Mouse (Mus musculus) embryonic facial prominence, embryonic 13.5 days (tissue): ENCODE data around the gene Anks1b. TPM values are rescaled to one million over a fixed set of nuclear protein-coding genes. Genes with fewer than 3 reads are reported as not detected.
"Not testable (repeated sequence)": the region's sequence is repeated elsewhere in the genome, so short reads cannot be mapped to it uniquely, and the experiment has no call there.

Experiments
- ATAC-seq: fragments of 200-750 bp; cut with Nextera tagmentation; 2 replicates; pipeline ENCODE4 v1.8.0; 2017; ENCODE audit warnings: low read depth; ENCODE audit not compliant: insufficient number of reproducible peaks, insufficient read depth, low FRiP score, low TSS enrichment
- H3K27ac ChIP-seq: fragments of 300-500 bp; sonication (generic); 2 replicates; pipeline ENCODE4 v1.5.1; 2015; ENCODE audit warnings: moderate library complexity, mild to moderate bottlenecking, inconsistent platforms
- H3K27me3 ChIP-seq: fragments of 300-500 bp; sonication (generic); 2 replicates; pipeline ENCODE4 v1.6.1; 2015; ENCODE audit warnings: mild to moderate bottlenecking, inconsistent platforms
- H3K36me3 ChIP-seq: fragments of 300-500 bp; sonication (generic); 2 replicates; pipeline ENCODE4 v1.6.1; 2015; ENCODE audit warnings: mild to moderate bottlenecking, inconsistent platforms
- H3K4me1 ChIP-seq: fragments of 300-500 bp; sonication (generic); 2 replicates; pipeline ENCODE4 v1.6.1; 2015; ENCODE audit warnings: inconsistent platforms
- H3K4me2 ChIP-seq: fragments of 300-500 bp; sonication (generic); 2 replicates; pipeline ENCODE4 v1.6.1; 2015; ENCODE audit warnings: moderate library complexity, mild to moderate bottlenecking, inconsistent platforms
- H3K4me3 ChIP-seq: fragments of 300-500 bp; sonication (generic); 2 replicates; pipeline ENCODE4 v1.5.1; 2015; ENCODE audit warnings: mild to moderate bottlenecking, inconsistent platforms
- H3K9ac ChIP-seq: fragments of 300-500 bp; sonication (generic); 2 replicates; pipeline ENCODE4 v1.6.1; 2015; ENCODE audit warnings: mild to moderate bottlenecking, inconsistent platforms
- H3K9me3 ChIP-seq: fragments of 300-500 bp; sonication (generic); 2 replicates; pipeline ENCODE4 v1.6.1; 2016; ENCODE audit warnings: inconsistent platforms
- WGBS: fragments of 180-500 bp; shearing (Covaris S2); methylation state at CpG from one replicate; pipeline ENCODE4 v1.1.7; 2015; ENCODE audit warnings: mixed read lengths; 5-methylcytosine and 5-hydroxymethylcytosine counted together
- polyA plus RNA-seq: library from polyadenylated mRNA; unstranded; fragments of >200 nt; fragmentation: Nextera tagmentation; extraction: Ambion mirVana; gene quantifications from 2 replicates; pipeline ENCODE4 v1.2.1, GENCODE M21; 2015

Anks1b gene
- polyA plus RNA-seq, 1 experiment from 2014 or later, result 1.5 TPM

DNA sequence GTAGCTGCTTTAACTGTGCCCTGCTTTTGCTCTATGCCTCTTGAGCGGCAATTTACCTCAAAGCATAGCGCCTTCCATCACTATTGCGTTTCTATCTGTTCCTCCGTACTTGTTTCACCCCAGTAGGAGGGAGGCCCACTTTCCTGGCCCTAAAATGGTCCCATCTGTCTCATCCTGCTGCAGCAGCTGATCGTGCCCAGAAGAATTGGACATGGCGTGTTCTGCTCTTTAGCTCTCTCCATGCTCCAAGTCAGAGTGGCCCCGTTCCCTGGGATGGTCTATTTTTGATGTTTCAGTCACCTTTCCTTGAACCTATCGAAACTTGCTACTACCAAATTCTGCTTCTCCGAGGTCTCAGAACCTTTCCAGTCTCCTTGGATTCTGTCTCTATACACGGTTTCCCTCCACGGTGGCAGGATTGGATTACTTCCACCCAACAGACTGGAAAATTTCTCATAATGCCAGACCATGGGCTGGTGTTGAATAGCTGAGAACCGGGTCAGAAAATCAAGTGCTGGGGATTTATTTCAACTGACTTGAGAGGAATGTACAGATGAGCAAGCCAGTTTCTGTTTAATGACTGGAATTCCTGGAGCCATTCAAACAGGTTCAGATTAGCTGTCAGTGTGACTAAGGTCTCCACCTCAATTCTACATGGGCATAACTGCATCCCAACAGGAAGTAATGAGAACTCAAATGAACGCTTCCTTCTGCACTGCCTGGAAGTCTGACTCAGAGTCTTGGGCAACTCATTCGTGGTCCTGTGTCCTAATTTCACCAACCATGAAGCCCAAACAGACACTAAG lies 726.6 kb downstream of the Anks1b start:
- ATAC-seq, result no peak
- H3K27me3 ChIP-seq, result 0 out of 2 replicates have a peak, but pooled peaks cover 2% of the 10 kb centered on the region
- no peaks in the 10 kb centered on the region for H3K36me3 ChIP-seq
- H3K9ac ChIP-seq, result no peak overlapping the region
- H3K4me3 ChIP-seq, result no peak overlapping the region
- 80% methylated on average over 14 of the region's 14 CpGs for WGBS
- H3K4me1 ChIP-seq, result no peaks in the 10 kb centered on the region
- no peak overlapping the region for H3K27ac ChIP-seq
- no peaks in the 10 kb centered on the region for H3K9me3 ChIP-seq
- H3K4me2 ChIP-seq, result no peak overlapping the region

DNA sequence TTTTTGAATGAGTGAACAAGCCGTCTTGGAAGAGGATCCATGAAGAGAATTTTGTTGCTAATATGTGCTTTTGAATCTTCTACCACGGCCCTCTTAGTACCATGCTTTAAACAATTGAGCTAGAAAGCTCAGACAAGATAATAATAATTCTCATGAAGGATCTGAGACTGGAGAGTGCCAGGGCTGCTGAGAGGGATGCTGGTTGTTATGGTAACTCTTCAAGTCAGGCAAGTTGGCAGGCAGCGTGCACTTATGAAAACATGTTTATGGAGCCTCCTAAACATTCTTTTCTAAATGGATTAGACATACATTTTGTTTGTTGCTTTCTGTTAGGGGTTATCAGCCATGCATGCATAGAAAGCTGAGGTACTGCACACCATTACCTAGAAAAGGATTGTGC lies 734.3 kb downstream of the Anks1b start:
- ATAC-seq, result no peak
- Histone ChIP-seq H3K9me3 (no peaks in the 10 kb centered on the region), H3K27me3 (no peaks in the 10 kb centered on the region), H3K4me3 (no peak overlapping the region), H3K4me2 (no peak overlapping the region), H3K36me3 (no peaks in the 10 kb centered on the region), H3K9ac (no peak overlapping the region), H3K4me1 (no peaks in the 10 kb centered on the region), H3K27ac (no peak overlapping the region)
- 61% methylated on average over 3 of the region's 3 CpGs for WGBS

DNA sequence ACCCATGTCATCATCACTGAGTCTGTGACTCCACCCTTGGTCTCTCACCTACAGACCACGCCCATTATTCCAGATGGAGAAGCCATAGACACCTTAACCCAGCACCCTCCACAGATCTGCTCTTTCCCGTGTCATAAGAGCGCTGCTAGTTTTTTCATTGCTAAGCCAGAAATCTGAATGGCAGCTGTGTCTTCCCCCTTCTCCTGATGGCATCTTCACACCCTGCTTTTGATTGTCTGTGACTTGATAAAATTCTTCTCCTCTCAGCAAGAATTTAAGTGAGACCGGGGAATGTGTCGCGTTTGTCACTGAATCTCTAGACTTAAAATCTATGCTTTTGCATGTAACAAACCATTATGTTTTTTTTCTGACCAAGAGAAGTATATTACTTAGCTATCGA lies 736.1 kb downstream of the Anks1b start:
- Histone ChIP-seq H3K4me1 (no peaks in the 10 kb centered on the region), H3K9ac (no peak overlapping the region), H3K4me3 (no peak overlapping the region), H3K36me3 (no peaks in the 10 kb centered on the region), H3K27me3 (no peaks in the 10 kb centered on the region), H3K27ac (no peak overlapping the region), H3K9me3 (no peaks in the 10 kb centered on the region), H3K4me2 (no peak overlapping the region)
- WGBS, result 88% methylated on average over 7 of the region's 7 CpGs
- ATAC-seq, result no peak

DNA sequence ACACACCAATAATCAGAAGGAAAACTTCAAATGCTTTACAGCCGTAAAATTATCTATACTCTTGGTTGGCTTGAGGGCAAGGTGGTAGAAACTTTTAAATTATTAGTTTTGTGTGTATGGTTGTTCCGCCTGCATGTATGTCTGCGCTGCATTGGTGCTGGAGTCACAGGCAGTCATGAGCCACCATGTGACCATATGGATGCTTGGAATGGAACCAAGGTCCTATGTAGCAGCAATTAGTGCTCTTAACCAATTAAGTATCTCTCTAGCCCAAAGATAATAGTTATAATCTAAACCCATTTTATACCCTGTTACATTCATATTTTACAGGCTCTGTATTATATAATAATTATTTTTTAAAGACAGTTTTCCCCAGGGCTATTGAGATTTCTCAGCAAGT lies 739.7 kb downstream of the Anks1b start:
- H3K4me2 ChIP-seq, result no peak overlapping the region
- 95% methylated on average over 3 of the region's 3 CpGs for WGBS
- no peak for ATAC-seq

DNA sequence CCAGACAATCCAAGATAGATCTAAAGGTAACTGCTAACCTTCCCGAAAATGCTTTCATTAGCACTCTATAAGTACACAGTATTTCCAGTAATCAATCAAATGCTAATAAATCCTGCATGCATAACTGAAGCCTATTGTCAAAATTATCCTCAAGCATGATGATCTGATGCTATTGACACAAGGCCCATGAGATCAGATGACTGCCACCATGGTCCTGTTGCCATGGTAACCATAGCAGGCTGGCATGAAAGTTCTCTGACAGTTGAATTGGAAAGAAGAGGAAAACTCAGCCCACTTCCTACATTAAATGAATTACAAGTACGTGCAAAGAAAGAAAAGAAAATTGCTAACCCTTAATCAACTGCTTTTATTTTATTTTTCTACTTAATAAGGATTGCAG lies 741.9 kb downstream of the Anks1b start:
- Histone ChIP-seq H3K27ac (no peak overlapping the region), H3K9ac (no peak overlapping the region), H3K4me2 (no peak overlapping the region), H3K9me3 (no peaks in the 10 kb centered on the region), H3K4me1 (no peaks in the 10 kb centered on the region), H3K4me3 (no peak overlapping the region), H3K27me3 (no peaks in the 10 kb centered on the region), H3K36me3 (no peaks in the 10 kb centered on the region)
- 75% methylated on average over 2 of the region's 2 CpGs for WGBS
- no peak for ATAC-seq

More for the DNA sequence above, 739.7 kb downstream of the Anks1b start:
- no peaks in the 10 kb centered on the region for H3K9me3 ChIP-seq
- no peaks in the 10 kb centered on the region for H3K36me3 ChIP-seq
- H3K4me3 ChIP-seq, result no peak overlapping the region
- H3K27ac ChIP-seq, result no peak overlapping the region
- H3K27me3 ChIP-seq, result no peaks in the 10 kb centered on the region
- no peak overlapping the region for H3K9ac ChIP-seq
- H3K4me1 ChIP-seq, result no peaks in the 10 kb centered on the region

DNA sequence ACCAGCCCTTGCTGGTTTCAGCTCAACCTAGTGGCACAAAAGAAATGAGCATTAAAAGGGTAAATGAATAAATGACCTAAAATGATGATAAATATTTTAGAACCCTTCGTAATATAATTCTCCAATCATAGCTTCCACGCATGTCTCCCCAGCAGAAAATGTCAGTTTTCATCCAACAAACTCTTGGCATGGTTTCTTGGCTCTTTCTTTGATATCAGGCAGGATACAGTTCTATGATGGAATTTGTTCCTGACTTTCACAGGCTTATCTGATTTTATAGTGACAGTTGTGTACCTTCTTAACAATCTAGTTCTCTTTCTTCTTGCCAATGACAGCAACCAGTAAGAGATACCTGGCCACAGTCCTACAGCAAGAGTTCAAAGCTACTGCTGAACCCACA lies 743.3 kb downstream of the Anks1b start:
- WGBS, result 79% methylated on average over 2 of the region's 2 CpGs
- no peak for ATAC-seq
- no peaks in the 10 kb centered on the region for H3K4me1 ChIP-seq
- H3K36me3 ChIP-seq, result no peaks in the 10 kb centered on the region
- H3K9ac ChIP-seq, result no peak overlapping the region
- H3K9me3 ChIP-seq, result no peaks in the 10 kb centered on the region
- H3K4me2 ChIP-seq, result no peak overlapping the region
- H3K27ac ChIP-seq, result no peak overlapping the region
- no peaks in the 10 kb centered on the region for H3K27me3 ChIP-seq
- no peak overlapping the region for H3K4me3 ChIP-seq

DNA sequence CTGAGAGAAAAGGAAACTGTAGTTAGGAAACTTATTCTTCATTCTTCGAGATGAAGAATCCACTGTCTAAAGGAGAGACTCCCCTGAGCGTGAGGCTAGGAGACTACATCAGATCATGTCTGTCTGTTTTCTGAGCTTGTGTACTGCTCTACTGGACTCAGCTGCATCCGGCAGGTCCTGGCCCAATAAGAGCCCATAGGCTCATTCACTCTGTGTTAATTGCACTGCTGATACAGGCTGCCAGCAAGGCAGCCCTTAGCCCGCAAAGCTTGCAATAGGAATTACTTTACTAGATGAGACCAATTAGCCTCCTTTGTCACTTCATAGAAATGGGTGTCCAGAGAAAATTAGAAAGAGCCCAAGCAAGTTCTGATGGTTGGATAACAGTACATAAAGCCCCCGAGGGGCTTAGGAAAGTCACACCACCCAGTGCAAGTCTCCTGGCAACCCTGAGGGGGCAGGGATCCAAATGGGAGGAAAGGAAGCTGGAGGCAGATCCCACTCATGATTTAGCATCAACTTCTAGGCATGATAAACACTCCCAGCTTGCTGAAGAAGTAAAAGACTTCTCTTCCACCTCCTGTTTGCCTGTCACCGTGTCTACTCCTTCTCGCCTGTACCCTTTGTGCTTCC lies 744.5 kb downstream of the Anks1b start:
- 83% methylated on average over 7 of the region's 7 CpGs for WGBS
- no peak for ATAC-seq
- H3K9me3 ChIP-seq, result no peaks in the 10 kb centered on the region

DNA sequence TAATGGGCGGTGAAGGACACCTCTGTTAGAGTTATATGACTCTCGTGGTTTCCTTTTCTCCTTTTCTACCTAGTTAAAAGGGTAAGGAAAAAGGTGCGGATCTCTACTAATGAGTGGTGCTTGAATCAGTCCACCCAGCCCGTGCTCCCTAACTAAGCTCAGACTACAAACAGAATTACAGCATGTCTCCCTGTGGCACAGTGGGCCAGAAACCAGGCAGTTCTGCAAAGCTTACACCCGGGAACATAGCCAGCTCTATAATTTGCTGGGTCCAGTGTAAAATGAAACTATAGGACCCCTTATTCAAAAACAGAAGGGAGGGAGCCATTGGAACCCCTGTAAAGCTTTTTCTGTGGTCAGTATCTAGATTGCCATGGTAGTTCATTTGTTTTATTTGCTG lies 754.2 kb downstream of the Anks1b start:
- no peaks in the 10 kb centered on the region for H3K9me3 ChIP-seq
- H3K36me3 ChIP-seq, result no peaks in the 10 kb centered on the region
- H3K4me2 ChIP-seq, result no peak overlapping the region
- WGBS, result 73% methylated on average over 5 of the region's 5 CpGs
- H3K9ac ChIP-seq, result no peak overlapping the region
- no peak for ATAC-seq
- H3K4me1 ChIP-seq, result 0 out of 2 replicates have a peak, but pooled peaks cover 4% of the 10 kb centered on the region
- no peak overlapping the region for H3K27ac ChIP-seq
- no peak overlapping the region for H3K4me3 ChIP-seq
- no peaks in the 10 kb centered on the region for H3K27me3 ChIP-seq

More for the DNA sequence above, 744.5 kb downstream of the Anks1b start:
- Histone ChIP-seq H3K9ac (no peak overlapping the region), H3K4me2 (no peak overlapping the region), H3K27me3 (no peaks in the 10 kb centered on the region), H3K36me3 (no peaks in the 10 kb centered on the region), H3K4me3 (no peak overlapping the region), H3K27ac (no peak overlapping the region), H3K4me1 (no peaks in the 10 kb centered on the region)

DNA sequence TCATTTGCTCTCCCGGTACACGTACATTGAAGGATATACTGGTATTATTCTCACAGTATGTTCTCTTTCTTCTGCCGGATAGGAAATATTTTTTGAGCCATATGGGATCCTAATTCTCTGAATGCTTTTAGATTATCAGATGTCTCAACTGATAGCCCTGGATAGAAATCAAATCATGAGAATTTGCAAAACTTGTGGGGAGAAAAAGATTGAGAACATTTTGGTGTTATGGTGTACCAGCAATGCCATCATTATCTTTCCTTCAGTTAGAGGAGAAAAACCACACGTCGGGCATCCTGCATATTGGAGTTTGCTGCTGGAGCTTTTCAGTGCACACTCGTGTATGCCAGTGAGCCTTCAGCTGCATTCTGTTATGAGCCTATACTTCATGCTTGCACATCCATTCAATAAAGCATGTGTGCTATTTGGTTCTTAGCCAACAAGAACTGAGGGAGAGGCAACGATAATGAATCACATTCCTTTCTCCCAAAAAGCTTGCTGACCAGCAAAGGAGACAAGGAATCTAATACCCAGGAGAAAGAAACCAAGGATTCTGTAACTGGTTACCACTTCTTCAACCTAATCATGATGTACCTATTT lies 756.9 kb downstream of the Anks1b start:
- Histone ChIP-seq H3K4me1 (0 out of 2 replicates have a peak, but pooled peaks cover 4% of the 10 kb centered on the region), H3K4me3 (no peak overlapping the region), H3K9me3 (peaks cover 4% of the 10 kb centered on the region; the same call in 1 of the 2 replicates), H3K27ac (no peak overlapping the region), H3K36me3 (no peaks in the 10 kb centered on the region), H3K4me2 (no peak overlapping the region), H3K9ac (no peak overlapping the region), H3K27me3 (no peaks in the 10 kb centered on the region)
- ATAC-seq, result no peak
- 60% methylated on average over 7 of the region's 7 CpGs for WGBS

DNA sequence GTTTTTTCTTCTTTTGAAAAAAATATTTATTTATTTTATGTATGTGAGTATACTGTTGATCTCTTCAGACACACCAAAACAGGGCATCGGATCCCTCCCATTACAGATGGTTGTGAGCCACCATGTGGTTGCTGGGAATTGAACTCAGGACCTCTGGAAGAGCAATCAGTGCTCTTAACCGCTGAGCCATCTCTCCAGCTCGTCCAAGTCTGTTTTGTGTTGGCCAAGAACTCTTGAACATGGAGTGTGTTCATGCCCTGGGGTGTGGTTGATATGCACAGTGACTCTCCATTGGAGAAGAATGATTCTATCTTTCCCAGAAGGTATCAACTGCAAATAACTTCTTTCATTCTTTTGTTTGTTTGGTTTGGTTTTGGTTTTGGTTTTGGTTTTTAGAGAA lies 757.5 kb downstream of the Anks1b start:
- not testable (repeated sequence) for H3K4me1 ChIP-seq, H3K36me3 ChIP-seq, H3K27ac ChIP-seq, H3K4me2 ChIP-seq, ATAC-seq, H3K4me3 ChIP-seq, H3K9ac ChIP-seq, H3K27me3 ChIP-seq, H3K9me3 ChIP-seq
- WGBS, result 80% methylated on average over 3 of the region's 3 CpGs

DNA sequence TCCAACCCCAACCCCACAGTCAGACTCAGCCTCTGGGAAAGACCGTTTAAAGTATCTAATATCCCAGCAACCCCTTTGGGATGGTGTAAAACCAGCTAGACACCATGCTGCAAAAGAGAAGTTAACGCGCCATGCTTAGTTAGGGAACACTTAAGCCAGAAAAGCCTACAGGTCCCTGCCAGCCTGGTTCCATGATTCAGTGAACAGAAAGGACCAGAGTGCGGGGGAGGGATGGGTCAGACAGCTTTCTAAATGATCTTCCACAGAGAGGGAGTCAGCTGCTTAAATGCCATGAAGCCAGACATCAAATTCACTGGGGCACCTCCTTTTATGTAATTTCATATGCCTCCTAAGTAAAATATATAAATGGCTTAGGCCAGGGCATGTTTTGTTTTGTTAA lies 764.0 kb downstream of the Anks1b start:
- ATAC-seq, result no peak
- H3K9ac ChIP-seq, result no peak overlapping the region
- WGBS, result 64% methylated on average over 4 of the region's 4 CpGs
- no peaks in the 10 kb centered on the region for H3K27me3 ChIP-seq
- peaks cover 4% of the 10 kb centered on the region; the same call in 1 of the 2 replicates for H3K9me3 ChIP-seq
- H3K4me2 ChIP-seq, result no peak overlapping the region
- H3K27ac ChIP-seq, result no peak overlapping the region
- no peak overlapping the region for H3K4me3 ChIP-seq
- H3K4me1 ChIP-seq, result 0 out of 2 replicates have a peak, but pooled peaks cover 10% of the 10 kb centered on the region
- no peaks in the 10 kb centered on the region for H3K36me3 ChIP-seq

DNA sequence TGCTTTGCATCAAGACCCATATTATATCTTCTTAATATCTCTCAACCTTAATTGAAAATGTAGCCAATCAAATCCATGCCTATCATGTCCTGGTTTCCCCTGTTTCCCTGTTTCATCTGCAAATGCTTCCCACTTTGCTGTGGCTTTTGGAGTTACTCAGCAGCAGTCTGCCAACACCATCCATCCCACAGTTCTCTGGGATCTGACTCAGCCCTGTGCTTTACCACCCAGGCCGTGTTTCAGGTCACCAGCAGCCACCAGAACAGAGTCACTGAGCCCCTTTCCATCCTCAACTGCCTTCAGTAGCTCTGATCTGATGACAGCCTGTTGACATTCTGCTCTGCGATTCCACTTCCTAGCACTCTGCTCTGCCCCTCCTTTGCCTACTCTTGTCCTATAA lies 776.4 kb downstream of the Anks1b start:
- H3K36me3 ChIP-seq, result no peaks in the 10 kb centered on the region
- no peak overlapping the region for H3K4me3 ChIP-seq
- H3K27me3 ChIP-seq, result no peaks in the 10 kb centered on the region
- no peak overlapping the region for H3K27ac ChIP-seq
- no peak for ATAC-seq
- no peak overlapping the region for H3K9ac ChIP-seq
- H3K4me1 ChIP-seq, result no peaks in the 10 kb centered on the region
- no peaks in the 10 kb centered on the region for H3K9me3 ChIP-seq
- H3K4me2 ChIP-seq, result no peak overlapping the region
- WGBS, result 80% methylated on average over 2 of the region's 2 CpGs
